Comparison of ENCODE assay signal across 9 mouse cellular contexts in genomic region chr4:108363355-108364110, GRCm38 (mm10). TPM values are rescaled to one million over a fixed set of nuclear protein-coding genes. Genes with fewer than 3 reads are reported as not detected.
DNase-seq lines count a peak whose midpoint lies in the region; ATAC-seq lines count a peak whose summit lies in the region.
"Had no signal": no experiment of that assay in that cellular context is flagged by ENCODE, and none has a peak within 500 bp of the region (broad histone marks: within the 10 kb centered on the region; RNA-seq: fewer than 3 reads in every experiment).

No protein-coding gene starts in this region.

- peak overlapping the region; percentile 28; the same call in 1 of the 2 replicates for H3K4me2 ChIP-seq in hindbrain, embryonic 11.5 days (replicated peaks; ENCODE audit: low read depth, low read length)

- H3K27me3 ChIP-seq in heart, embryonic 10.5 days (ENCODE audit: insufficient read depth, poor library complexity, severe bottlenecking), result no peaks in the 10 kb centered on the region
- H3K27me3 ChIP-seq in hindbrain, embryonic 11.5 days (ENCODE audit: control insufficient read depth, insufficient read depth, low read length), result no peaks in the 10 kb centered on the region

- DNase-seq in heart, embryonic 10.5 days (ENCODE audit: low spot score), result no peak
- no peak for DNase-seq in heart, postnatal 25 days (ENCODE audit: low spot score)
- DNase-seq in ES-CJ7 (ENCODE audit: low read depth, low spot score), result peak; percentile 50
- peak; percentile 53 for DNase-seq in hindbrain, embryonic 11.5 days (ENCODE audit: low spot score)
- DNase-seq in mesoderm, embryonic 11.5 days (ENCODE audit: low read depth, low spot score), result peak; percentile 75
- no peak for DNase-seq in urinary bladder, postnatal 10 days (ENCODE audit: low spot score)
- DNase-seq in layer of hippocampus, postnatal 25 days (ENCODE audit: extremely low spot score in 1 of 2, low spot score in 1 of 2), result no peak
- no peak for DNase-seq in left cerebral cortex, postnatal 25 days (ENCODE audit: low spot score in 2 of 2)
- DNase-seq: B cell, adult 2 months had no signal

- ATAC-seq in hindbrain, embryonic 11.5 days (ENCODE audit: low FRiP score), result no peak; the same call in 1 of the 2 replicates

- H3K36me3 ChIP-seq in heart, embryonic 10.5 days, result no peaks in the 10 kb centered on the region
- H3K36me3 ChIP-seq in hindbrain, embryonic 11.5 days (ENCODE audit: control insufficient read depth, insufficient read depth, low read length), result no peaks in the 10 kb centered on the region

- H3K9ac ChIP-seq in hindbrain, embryonic 11.5 days (ENCODE audit: low read depth, low read length), result peak overlapping the region; percentile 55

- H3K4me3 ChIP-seq in heart, embryonic 10.5 days, result 0 out of 2 replicates have a peak overlapping the region, but pooled peaks have one; percentile 27
- no peak overlapping the region for H3K4me3 ChIP-seq in hindbrain, embryonic 11.5 days (ENCODE audit: low read depth, low read length)

- H3K9me3 ChIP-seq in heart, embryonic 10.5 days, result no peaks in the 10 kb centered on the region
- H3K9me3 ChIP-seq in hindbrain, embryonic 11.5 days (ENCODE audit: control insufficient read depth, low read length), result no peaks in the 10 kb centered on the region

- WGBS in heart, embryonic 10.5 days, result 12% methylated on average over 7 of the region's 7 CpGs
- WGBS in hindbrain, embryonic 11.5 days, result 14% methylated on average over 7 of the region's 7 CpGs

- intact Hi-C loops in heart, postnatal 25 days (cut with DNase I), result loop anchor here (2.0 kb wide), 1 partner anchor 15 kb away; no protein-coding TSS in a partner anchor
- intact Hi-C loops in left cerebral cortex, postnatal 25 days (cut with DNase I), result no loop called here

- peaks cover 57% of the 10 kb centered on the region for H3K4me1 ChIP-seq in heart, embryonic 10.5 days
- H3K4me1 ChIP-seq in hindbrain, embryonic 11.5 days (replicated peaks; ENCODE audit: control insufficient read depth, insufficient read depth, low read length), result peaks cover 16% of the 10 kb centered on the region

- peak overlapping the region; percentile 90 for H3K27ac ChIP-seq in heart, embryonic 10.5 days
- peak overlapping the region; percentile 83 for H3K27ac ChIP-seq in hindbrain, embryonic 11.5 days (ENCODE audit: low read depth, low read length)

RNA-seq across cellular contexts. Expression of gene Shisal2a, which starts 19.6 kb away (rescaled TPM):
- polyA plus RNA-seq in heart, embryonic 10.5 days (2016; fragmentation: Nextera tagmentation; extraction: Ambion mirVana), result 3.0 and 3.5 TPM in 2 replicates
- total RNA-seq in heart, postnatal 25 days (2021), result not detected
- polyA plus RNA-seq in hindbrain, embryonic 11.5 days (2014; fragmentation: Nextera tagmentation; extraction: Ambion mirVana), result 2.0 and 3.2 TPM in 2 replicates
- not detected for total RNA-seq in layer of hippocampus, postnatal 25 days (2021)
- not detected for total RNA-seq in left cerebral cortex, postnatal 25 days (2021)

RNA-seq across cellular contexts. Expression of gene Coa7, which starts 35.6 kb away (rescaled TPM):
- polyA plus RNA-seq in heart, embryonic 10.5 days (2016; fragmentation: Nextera tagmentation; extraction: Ambion mirVana), result 58.4 and 61.1 TPM in 2 replicates
- 10 to 100 TPM; 35.2 to 37.8 TPM for total RNA-seq in heart, postnatal 25 days (2021)
- 42.1 and 53.1 TPM in 2 replicates for polyA plus RNA-seq in hindbrain, embryonic 11.5 days (2014; fragmentation: Nextera tagmentation; extraction: Ambion mirVana)
- total RNA-seq in layer of hippocampus, postnatal 25 days (2021), result 10 to 100 TPM; 26.2 to 26.4 TPM
- total RNA-seq in left cerebral cortex, postnatal 25 days (2021), result 10 to 100 TPM; 26.5 to 29.6 TPM

RNA-seq across cellular contexts. Expression of gene Gpx7, which starts 43.2 kb away (rescaled TPM):
- polyA plus RNA-seq in heart, embryonic 10.5 days (2016; fragmentation: Nextera tagmentation; extraction: Ambion mirVana), result 54.3 and 58.8 TPM in 2 replicates
- total RNA-seq in heart, postnatal 25 days (2021), result 10 to 100 TPM in 1 of 2 experiments, 1 to 10 TPM in 1; 9.0 to 11.1 TPM
- 47.3 and 52.8 TPM in 2 replicates for polyA plus RNA-seq in hindbrain, embryonic 11.5 days (2014; fragmentation: Nextera tagmentation; extraction: Ambion mirVana)
- 1 to 10 TPM; 4.7 to 7.0 TPM for total RNA-seq in layer of hippocampus, postnatal 25 days (2021)
- total RNA-seq in left cerebral cortex, postnatal 25 days (2021), result 1 to 10 TPM; 5.5 to 6.2 TPM

Comparison
In these comparisons a context has a peak if more than half of its experiments do, and no peak if none do; other contexts are left out.
1. DNase-seq: peak in ES-CJ7 (single experiment), hindbrain, embryonic 11.5 days (single experiment) and mesoderm, embryonic 11.5 days (single experiment); none in heart, embryonic 10.5 days (single experiment), heart, postnatal 25 days (single experiment), urinary bladder, postnatal 10 days (single experiment), layer of hippocampus, postnatal 25 days (0 of 2) and left cerebral cortex, postnatal 25 days (0 of 2).